Comparison of ENCODE assay signal across 15 mouse cellular contexts in genomic region chr15:3233837-3234551, GRCm38 (mm10). TPM values are rescaled to one million over a fixed set of nuclear protein-coding genes. Genes with fewer than 3 reads are reported as not detected.
DNase-seq lines count a peak whose midpoint lies in the region; ATAC-seq and TF ChIP-seq lines count a peak whose summit lies in the region.
"Had no signal": no experiment of that assay in that cellular context is flagged by ENCODE, and none has a peak within 500 bp of the region (broad histone marks: within the 10 kb centered on the region; RNA-seq: fewer than 3 reads in every experiment).

No protein-coding gene starts in this region.

- WGBS in spleen, adult 2 months = 46% methylated on average over 3 of the region's 3 CpGs

- H3K4me1 ChIP-seq in spleen, adult 2 months (ENCODE audit: control insufficient read depth, insufficient read depth, insufficient read length) = peaks cover 13% of the 10 kb centered on the region; the same call in 1 of the 2 replicates

- no peak for TF ChIP-seq CTCF in spleen, adult 2 months (IDR thresholded peaks at IDR 0.05; ENCODE audit: extremely low read depth, insufficient read depth, insufficient read length, insufficient replicate concordance)

- peak; percentile 93 for ATAC-seq in granulocyte monocyte progenitor cell, adult 5-6 weeks (replicated peaks; ENCODE audit: poor library complexity, severe bottlenecking)
- ATAC-seq in neutrophil, adult 5-6 weeks (ENCODE audit: extremely low read depth, insufficient number of reproducible peaks, low FRiP score, poor library complexity, severe bottlenecking) = peak; percentile 95
- ATAC-seq: hindbrain, embryonic 16.5 days; Patski had no signal

- H3K27me3 ChIP-seq in spleen, adult 2 months (ENCODE audit: control insufficient read depth, insufficient read depth, low read length) = no peaks in the 10 kb centered on the region
- H3K27me3 ChIP-seq: heart, embryonic 13.5 days; Patski had no signal

- peak; percentile 22 to 25 for DNase-seq in spleen, adult 2 months (ENCODE audit: low read depth in 1 of 2, low spot score in 2 of 2)
- no peak for DNase-seq in spleen, postnatal 4 days (ENCODE audit: low spot score in 2 of 2)
- peak; percentile 28 for DNase-seq in MEL-GATA-1-ER (ENCODE audit: extremely low read depth, low read depth)
- no peak for DNase-seq in embryo, embryonic 10 days (ENCODE audit: low spot score)
- DNase-seq in c-Kit-positive CD71-positive TER-119-positive erythroid progenitor cells, embryonic 14.5 days (ENCODE audit: low spot score) = no peak
- DNase-seq: adrenal gland, postnatal 14 days; kidney, postnatal 10 days; midbrain, embryonic 14.5 days had no signal

- H3K4me3 ChIP-seq in spleen, adult 2 months (ENCODE audit: extremely low read depth, insufficient read depth, insufficient read length) = no peak overlapping the region
- H3K4me3 ChIP-seq: erythroblast, embryonic 14.5 days; heart, embryonic 13.5 days had no signal

- H3K36me3 ChIP-seq in spleen, adult 2 months (ENCODE audit: control insufficient read depth, insufficient read depth, low read length) = no peaks in the 10 kb centered on the region
- H3K36me3 ChIP-seq: heart, embryonic 13.5 days had no signal

- TF ChIP-seq POLR2A in spleen, adult 2 months (IDR thresholded peaks at IDR 0.05; ENCODE audit: low read depth, low read length) = no peak

- no peak overlapping the region for H3K27ac ChIP-seq in spleen, adult 2 months (ENCODE audit: insufficient read depth, low read length)
- H3K27ac ChIP-seq: heart, embryonic 13.5 days; liver, embryonic 14.5 days had no signal

RNA-seq across cellular contexts. Expression of gene Selenop, which starts 34.4 kb away (rescaled TPM):
- polyA plus RNA-seq in spleen, adult 2 months (2012; rRNA removed) = 78.9 and 112 TPM in 2 replicates
- 90.6 and 91.2 TPM in 2 replicates for total RNA-seq in granulocyte monocyte progenitor cell, adult 5-6 weeks (2014; fragmentation: Nextera tagmentation)
- total RNA-seq in granulocyte monocyte progenitor cell, adult 5-6 weeks (2017) = 38.1 and 66.0 TPM in 2 replicates
- 106 and 112 TPM in 2 replicates for total RNA-seq in neutrophil, adult 5-6 weeks (2017)

Comparison
In these comparisons a context has a peak if more than half of its experiments do, and no peak if none do; other contexts are left out.
1. DNase-seq: peak in spleen, adult 2 months (2 of 2) and MEL-GATA-1-ER (single experiment); none in spleen, postnatal 4 days (0 of 2), embryo, embryonic 10 days (single experiment) and c-Kit-positive CD71-positive TER-119-positive erythroid progenitor cells, embryonic 14.5 days (single experiment).